Mouse (Mus musculus) monocyte, adult 2 months (primary cell): ENCODE measurements around the gene 4932438H23Rik.
A peak's percentile ranks its signal among the peaks of the same experiment; 100 is the strongest.

Experiments used
- DNase-seq, 2 experiments: peaks; one replicate each; pipeline ENCODE4 v3.0.0; 2022; ENCODE audit warnings: low spot score in 2 of 2, low read depth in 1 of 2

Gene 4932438H23Rik

GRCm38 (mm10) chr16:91011021-91011683 lies 83.8 kb downstream of the 4932438H23Rik start, which contains the start of gene Synj1:
TSS of gene Synj1 (minus strand) at chr16:91011308.
- peak; percentile 89 to 91 for DNase-seq

GRCm38 (mm10) chr16:91010581-91011020 lies 84.3 kb downstream of the 4932438H23Rik start:
- DNase-seq = peak in 1 of 2 experiments; percentile 3

- DNase-seq = no peak
Observed at GRCm38 (mm10) chr16:91009942-91010529, 84.9 kb downstream of the 4932438H23Rik start.

DNA sequence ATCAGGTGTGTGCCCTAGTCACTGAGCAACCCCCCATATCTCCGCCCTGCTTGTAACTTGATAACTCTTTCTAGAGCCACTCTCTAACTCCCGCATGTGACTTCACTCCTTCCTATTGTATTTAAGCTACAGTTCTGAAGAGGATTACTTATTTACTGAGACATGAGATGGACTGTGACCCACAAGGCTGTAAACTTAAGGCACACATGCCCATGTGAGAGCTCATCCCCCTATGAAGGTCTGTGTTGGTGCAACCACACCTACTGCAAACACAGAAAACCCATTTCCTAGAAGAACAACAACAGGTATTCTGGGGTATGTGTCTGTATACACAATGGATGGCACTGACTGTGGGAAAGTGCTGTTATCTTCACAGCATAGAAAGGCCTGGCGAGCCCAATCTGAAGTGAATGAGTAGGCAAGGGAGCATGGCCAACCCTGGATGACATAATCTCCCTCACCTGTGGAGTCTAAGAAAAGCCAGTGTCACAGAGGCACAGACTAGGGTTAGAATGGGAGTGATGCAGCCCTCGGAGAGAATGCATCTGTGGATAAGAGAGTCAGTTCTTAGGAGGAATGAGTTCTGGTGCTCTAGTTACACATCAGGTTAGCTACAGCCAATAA lies 89.9 kb downstream of the 4932438H23Rik start:
- DNase-seq = no peak
